Mouse (Mus musculus) right cerebral cortex, postnatal 14 days (tissue): ENCODE measurements at regions not wholly inside any gene's neighbourhood (a gene's known extent, or its start where the extent isn't known, plus 50 kb on each side); places are given as distances from the start of the nearest gene placed in this dataset.
A peak's percentile ranks its signal among the peaks of the same experiment; 100 is the strongest.

Experiments used
- DNase-seq: peaks from one replicate; pipeline ENCODE4 v3.0.0; 2022

- DNase-seq, result no peak
Measured at GRCm38 (mm10) chr7:36090291-36091123, 287.7 kb upstream of the Zfp507 start.

DNA sequence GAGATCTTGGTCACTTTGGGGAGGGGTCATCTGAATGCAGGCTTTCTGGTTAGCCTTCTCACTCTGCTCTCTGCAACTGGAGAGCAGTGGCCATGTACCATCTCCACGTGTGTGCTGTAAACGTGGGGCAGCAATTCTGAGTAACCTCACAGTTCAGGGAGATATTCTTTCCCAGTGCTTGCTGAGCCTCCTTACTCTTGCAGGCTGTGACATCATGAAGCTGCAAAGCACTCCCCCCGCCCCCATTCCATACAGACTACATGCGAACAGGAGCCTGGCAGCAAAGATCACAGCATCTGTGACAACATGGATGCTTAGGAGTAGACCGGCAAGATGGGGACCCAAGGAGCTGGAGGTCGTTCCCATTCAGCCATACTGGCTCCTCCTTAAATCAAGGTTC lies 284.8 kb upstream of the Zfp507 start:
- DNase-seq, result no peak

DNA sequence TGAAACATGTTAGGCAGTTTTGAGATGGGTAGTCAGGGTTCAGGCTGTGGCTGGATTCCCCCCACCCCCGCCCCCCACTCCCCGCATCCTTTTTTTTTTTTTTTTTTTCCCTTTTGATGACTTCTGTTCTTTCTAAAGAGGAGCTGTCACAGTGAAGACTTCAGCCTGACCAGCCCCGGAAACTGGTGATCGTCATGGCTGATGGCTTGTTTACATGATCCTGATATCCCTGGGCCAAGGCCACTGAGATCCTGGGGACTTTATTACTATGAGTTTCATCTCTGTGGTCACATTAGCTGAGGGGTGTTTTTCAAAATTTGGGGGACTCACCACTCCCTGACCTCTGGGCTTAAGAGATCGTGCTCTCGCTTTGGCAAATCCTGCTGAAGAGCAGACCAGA lies 275.9 kb upstream of the Zfp507 start:
- no peak for DNase-seq

DNA sequence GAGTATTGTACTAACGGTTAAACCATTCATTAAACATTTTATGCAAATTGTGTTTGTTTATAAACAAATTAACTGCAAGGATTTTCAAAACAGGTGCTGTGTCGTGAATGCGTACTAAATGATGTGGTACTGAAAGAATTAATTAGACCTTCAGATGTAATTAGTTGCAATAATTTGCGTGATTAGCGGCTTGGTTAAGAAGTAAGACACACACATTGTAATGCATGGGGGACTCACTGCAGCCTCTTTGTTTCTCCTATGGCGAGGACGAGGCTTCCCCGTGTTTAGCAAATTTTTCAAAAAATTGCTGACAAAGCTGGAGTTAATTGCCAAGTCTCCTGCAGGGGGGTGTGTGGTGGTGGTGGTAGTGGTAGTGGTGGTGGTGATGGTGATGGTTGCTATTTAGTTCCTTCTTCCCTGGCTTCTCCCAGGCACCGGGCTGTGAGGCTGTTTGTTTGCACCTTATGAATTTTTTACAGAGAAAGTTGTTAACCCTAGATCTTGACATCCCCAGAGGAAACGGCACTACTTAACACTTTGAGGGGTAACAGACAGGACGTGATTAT lies 275.4 kb upstream of the Zfp507 start:
- DNase-seq, result no peak

GRCm38 (mm10) chr7:36077271-36077670 lies 274.5 kb upstream of the Zfp507 start:
- no peak for DNase-seq

DNA sequence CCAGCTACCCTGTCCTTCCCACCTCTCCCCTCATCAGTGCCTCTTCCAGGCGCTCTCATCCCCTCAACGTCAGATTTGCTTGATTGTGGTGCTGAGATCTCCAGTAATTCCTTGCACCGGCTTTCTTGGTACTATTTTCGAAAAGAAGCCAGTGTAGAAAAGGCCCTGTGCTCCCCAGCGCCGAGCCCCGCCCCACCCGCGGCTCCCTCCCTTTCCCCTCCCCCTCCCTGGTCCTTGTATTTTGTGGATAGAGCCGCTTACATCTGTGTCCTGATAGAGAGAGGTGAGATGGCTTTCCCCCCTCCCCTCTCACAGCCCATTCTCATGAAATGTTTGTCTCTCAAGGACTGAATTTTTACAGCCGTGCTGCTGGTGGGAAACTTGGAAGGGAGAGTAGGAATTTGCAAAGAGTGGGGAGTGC lies 273.2 kb upstream of the Zfp507 start:
- no peak for DNase-seq

- DNase-seq, result peak; percentile 59
Measured at GRCm38 (mm10) chr7:36071774-36072173, 269.0 kb upstream of the Zfp507 start.

DNA sequence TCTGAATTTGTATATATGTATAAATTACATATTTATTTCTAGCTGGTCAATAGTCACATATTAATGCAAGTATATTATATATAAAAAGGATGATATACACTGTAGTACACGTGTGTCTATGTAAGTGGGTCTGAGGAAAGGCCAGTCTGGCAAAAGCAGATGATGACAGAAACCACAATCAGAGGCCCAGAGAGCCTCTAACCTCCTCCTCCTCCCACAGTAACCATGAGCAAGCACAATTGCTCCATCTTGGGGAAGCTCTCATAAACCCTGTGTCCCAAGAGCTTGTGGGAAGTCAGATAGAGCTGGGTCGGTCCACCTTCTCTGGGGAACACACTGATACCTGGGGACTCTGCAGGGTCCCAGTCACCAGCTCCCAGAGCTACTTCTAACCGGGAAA lies 263.9 kb upstream of the Zfp507 start:
- no peak for DNase-seq

DNA sequence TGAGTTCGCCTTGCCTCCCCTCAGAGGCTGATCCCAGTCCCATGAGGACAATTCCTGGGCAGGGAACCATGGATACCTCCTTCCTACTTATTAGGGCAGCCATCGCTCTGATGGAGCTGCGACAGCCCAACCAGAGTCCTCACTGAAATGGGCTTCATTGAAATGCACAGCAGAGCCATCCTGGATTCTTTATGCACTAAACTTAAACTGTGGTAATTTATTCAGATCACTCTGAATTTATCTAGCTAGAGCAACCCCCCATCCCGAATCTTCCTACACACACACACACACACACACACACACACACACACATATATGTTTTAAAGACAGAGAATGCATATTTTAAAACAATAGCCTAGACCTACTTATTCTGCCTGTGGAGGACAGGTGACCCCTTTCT lies 258.9 kb upstream of the Zfp507 start:
- DNase-seq, result no peak

- DNase-seq, result peak; percentile 28
Measured at GRCm38 (mm10) chr7:36060426-36060825, 257.6 kb upstream of the Zfp507 start.

- DNase-seq, result no peak
Measured at GRCm38 (mm10) chr7:36046053-36046452, 243.2 kb upstream of the Zfp507 start.

DNA sequence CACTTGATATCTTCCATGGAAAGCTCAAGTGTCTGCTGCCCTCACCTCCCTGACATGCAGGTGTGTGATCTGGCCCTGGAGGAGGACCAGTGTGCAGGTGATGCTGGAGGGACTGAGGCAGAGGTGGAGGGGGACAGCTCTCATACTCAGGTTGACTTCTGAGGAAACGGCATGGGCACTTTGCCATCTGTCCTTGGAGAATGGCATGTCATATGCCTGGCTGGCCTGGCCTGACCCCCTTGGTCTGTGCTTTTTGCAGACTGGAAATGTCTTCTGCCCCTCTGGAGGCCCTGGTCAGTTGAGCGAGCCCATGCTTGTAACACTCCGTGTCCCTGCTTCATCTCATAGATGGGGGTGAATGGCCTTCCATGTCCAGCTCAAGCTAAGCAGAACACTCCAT lies 229.1 kb upstream of the Zfp507 start:
- no peak for DNase-seq

DNA sequence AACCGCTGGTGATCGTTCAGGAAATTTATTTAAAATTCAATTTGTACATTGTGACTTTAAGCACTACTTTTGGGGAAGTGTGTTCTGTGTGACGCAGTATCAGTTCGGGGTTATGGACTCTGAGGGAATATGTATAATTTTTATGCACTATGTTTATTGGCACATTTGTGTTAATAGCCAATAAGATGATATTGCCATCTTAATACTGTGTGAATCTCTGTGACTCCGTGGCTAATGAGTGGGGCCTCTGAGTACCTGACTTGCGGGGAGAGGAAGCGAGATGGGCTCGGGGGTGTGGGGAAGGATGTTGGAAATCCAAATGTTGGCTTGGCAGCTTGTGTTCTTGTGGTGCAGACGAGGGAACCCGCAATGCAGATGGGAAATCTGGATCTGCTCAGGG lies 220.2 kb upstream of the Zfp507 start:
- DNase-seq, result no peak

DNA sequence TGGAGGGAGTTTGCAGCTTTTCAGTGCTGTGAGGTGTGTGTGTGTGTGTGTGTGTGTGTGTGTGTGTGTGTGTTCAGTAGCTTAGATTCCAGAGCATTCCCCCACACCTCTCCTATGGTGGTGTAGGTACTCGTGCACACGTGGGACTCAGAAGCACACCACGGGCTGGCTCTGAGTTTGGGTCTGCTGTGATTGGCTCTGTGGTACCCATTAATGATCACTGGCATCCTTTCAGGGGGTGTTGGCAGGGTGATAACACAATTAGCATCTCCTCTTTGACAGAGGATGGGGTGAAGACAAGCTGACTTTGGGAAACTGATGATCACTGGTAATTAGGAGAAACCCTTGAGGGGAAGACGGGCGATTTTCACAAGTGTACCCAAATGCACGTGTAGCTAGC lies 219.7 kb upstream of the Zfp507 start:
- no peak for DNase-seq

- DNase-seq, result no peak
Measured at GRCm38 (mm10) chr7:36016926-36017753, 214.3 kb upstream of the Zfp507 start.

DNA sequence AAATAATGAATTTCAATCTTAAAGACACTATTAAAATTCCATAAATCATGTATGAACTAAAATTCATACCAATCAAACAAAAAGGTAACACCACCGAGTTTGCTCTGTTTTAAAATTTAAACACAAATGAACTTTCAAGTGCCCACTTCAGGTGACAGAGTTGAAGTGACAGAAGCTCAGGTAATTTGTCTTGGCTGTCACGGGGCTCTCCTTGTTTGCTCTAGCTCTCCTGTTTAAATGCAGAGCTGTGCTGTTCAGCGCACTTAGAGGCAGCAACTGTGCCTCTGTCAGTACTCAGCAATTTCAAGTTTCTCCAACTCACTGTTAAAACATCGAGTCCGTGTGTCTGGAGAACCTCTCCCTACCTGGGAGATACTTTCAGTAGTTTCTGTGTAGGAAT lies 193.8 kb upstream of the Zfp507 start:
- no peak for DNase-seq

DNA sequence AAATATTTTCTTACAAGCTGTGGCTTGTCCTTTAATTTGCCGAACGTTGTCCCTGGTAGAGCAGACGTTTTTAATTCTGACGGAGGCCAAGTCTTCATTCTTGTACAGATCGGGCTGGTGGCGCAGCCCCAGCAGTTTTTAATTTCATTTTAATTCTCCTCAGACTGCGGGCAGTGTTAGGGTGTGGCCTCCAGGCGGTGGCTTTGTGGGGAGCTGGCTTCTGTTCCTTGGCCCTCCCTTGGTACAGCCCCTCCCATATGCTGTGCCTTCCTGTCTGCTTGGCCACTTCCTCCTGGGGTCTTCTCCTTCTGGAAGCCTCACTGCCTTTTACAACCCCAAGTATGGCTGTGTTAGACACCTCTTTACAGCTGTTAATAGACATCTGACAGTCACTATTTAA lies 189.7 kb upstream of the Zfp507 start:
- no peak for DNase-seq

GRCm38 (mm10) chr7:35991141-35991540 lies 188.3 kb upstream of the Zfp507 start:
- no peak for DNase-seq

- DNase-seq, result no peak
Measured at GRCm38 (mm10) chr7:35989456-35989855, 186.7 kb upstream of the Zfp507 start.

- DNase-seq, result no peak
Measured at GRCm38 (mm10) chr7:35988449-35989109, 185.8 kb upstream of the Zfp507 start.

GRCm38 (mm10) chr7:35977986-35978385 lies 175.2 kb upstream of the Zfp507 start:
- DNase-seq, result no peak

DNA sequence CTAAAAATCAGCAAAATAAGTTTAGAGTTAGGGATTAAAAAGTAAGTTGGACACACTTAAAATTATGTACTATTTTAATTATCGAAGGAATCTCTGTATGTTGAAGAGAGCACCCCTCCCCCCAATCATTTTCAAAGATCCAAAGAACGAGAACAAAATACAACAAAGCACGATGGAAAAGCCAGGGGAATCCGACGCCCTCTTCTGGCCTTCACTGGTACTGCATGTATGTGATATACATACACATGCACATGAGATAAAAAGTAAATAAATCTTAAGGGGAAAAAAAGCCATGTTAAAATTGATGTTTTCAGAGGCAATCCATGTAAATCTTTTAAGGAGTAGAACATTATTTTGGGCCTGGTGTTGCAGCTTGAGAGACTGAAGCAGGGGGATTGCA lies 155.9 kb upstream of the Zfp507 start:
- peak; percentile 17 for DNase-seq

- no peak for DNase-seq
Measured at GRCm38 (mm10) chr7:35958052-35958451, 155.2 kb upstream of the Zfp507 start.
